Comparison of ENCODE assay signal across 30 mouse cellular contexts in the genomic region with DNA sequence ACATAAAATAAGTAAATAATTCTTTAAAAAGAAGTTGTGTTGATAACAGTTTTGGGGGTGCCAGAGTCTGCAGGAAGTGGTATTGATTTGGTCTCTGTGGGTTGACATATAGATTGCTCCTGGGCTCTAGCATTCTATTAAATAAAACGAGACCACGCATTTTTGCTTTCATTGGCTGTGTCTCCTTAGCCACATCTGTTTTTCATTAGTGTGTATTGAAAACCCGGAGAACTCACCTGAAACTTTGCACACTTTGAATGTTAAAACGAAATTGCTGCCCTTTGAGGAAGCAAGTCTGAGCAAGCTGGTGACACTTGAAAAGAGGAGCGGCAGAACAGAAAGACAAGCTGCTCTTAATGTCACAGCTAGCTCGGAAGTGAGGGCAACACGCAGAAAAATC. TPM values are rescaled to one million over a fixed set of nuclear protein-coding genes. Genes with fewer than 3 reads are reported as not detected.
DNase-seq lines count a peak whose midpoint lies in the region; ATAC-seq lines count a peak whose summit lies in the region.
"Had no signal": no experiment of that assay in that cellular context is flagged by ENCODE, and none has a peak within 500 bp of the region (broad histone marks: within the 10 kb centered on the region; RNA-seq: fewer than 3 reads in every experiment).

No protein-coding gene starts in this region.

- H3K36me3 ChIP-seq in embryonic facial prominence, embryonic 12.5 days, result no peaks in the 10 kb centered on the region
- H3K36me3 ChIP-seq in limb, embryonic 11.5 days (ENCODE audit: control insufficient read depth, insufficient read depth, low read length), result no peaks in the 10 kb centered on the region
- no peaks in the 10 kb centered on the region for H3K36me3 ChIP-seq in neural tube, embryonic 15.5 days
- H3K36me3 ChIP-seq: forebrain, embryonic 10.5 days; forebrain, embryonic 15.5 days; hindbrain, embryonic 12.5 days; liver, embryonic 13.5 days; midbrain, embryonic 15.5 days had no signal

- H3K27me3 ChIP-seq in embryonic facial prominence, embryonic 12.5 days, result no peaks in the 10 kb centered on the region
- no peaks in the 10 kb centered on the region for H3K27me3 ChIP-seq in limb, embryonic 11.5 days (ENCODE audit: control insufficient read depth, insufficient read depth, low read length)
- 0 out of 2 replicates have a peak, but pooled peaks cover 4% of the 10 kb centered on the region for H3K27me3 ChIP-seq in neural tube, embryonic 15.5 days (replicated peaks)
- H3K27me3 ChIP-seq: forebrain, embryonic 15.5 days; hindbrain, embryonic 12.5 days; midbrain, embryonic 15.5 days had no signal

- ATAC-seq in embryonic facial prominence, embryonic 12.5 days (ENCODE audit: insufficient number of reproducible peaks, insufficient read depth, low FRiP score, low TSS enrichment), result no peak
- no peak for ATAC-seq in limb, embryonic 11.5 days (ENCODE audit: insufficient number of reproducible peaks, low FRiP score, low TSS enrichment, low read depth)
- no peak for ATAC-seq in neural tube, embryonic 15.5 days (ENCODE audit: low FRiP score)
- ATAC-seq: activated CD4-positive, CD25-positive, alpha-beta regulatory T cell, adult 4 months; forebrain, embryonic 15.5 days; hindbrain, postnatal 0 days; intestine, embryonic 16.5 days; lung, postnatal 0 days; midbrain, embryonic 15.5 days had no signal

- H3K9ac ChIP-seq in embryonic facial prominence, embryonic 12.5 days, result no peak overlapping the region
- no peak overlapping the region for H3K9ac ChIP-seq in limb, embryonic 11.5 days (ENCODE audit: low read length)
- no peak overlapping the region for H3K9ac ChIP-seq in neural tube, embryonic 15.5 days (replicated peaks)
- H3K9ac ChIP-seq: forebrain, embryonic 15.5 days; hindbrain, embryonic 12.5 days; liver, embryonic 13.5 days; midbrain, embryonic 15.5 days had no signal

- no peak overlapping the region for H3K4me3 ChIP-seq in embryonic facial prominence, embryonic 12.5 days
- no peak overlapping the region for H3K4me3 ChIP-seq in limb, embryonic 11.5 days (ENCODE audit: low read depth, low read length)
- no peak overlapping the region for H3K4me3 ChIP-seq in neural tube, embryonic 15.5 days (replicated peaks)
- H3K4me3 ChIP-seq: forebrain, embryonic 10.5 days; forebrain, embryonic 15.5 days; hindbrain, embryonic 12.5 days; liver, embryonic 13.5 days; midbrain, embryonic 15.5 days had no signal

- 24% methylated on average over 7 of the region's 7 CpGs for WGBS in embryonic facial prominence, embryonic 12.5 days
- WGBS in limb, embryonic 11.5 days, result 7% methylated on average over 7 of the region's 7 CpGs
- 85% methylated on average over 7 of the region's 7 CpGs for WGBS in neural tube, embryonic 15.5 days

- intact Hi-C loops in heart, postnatal 14 days (cut with DNase I), result no loop called here

- H3K27ac ChIP-seq in embryonic facial prominence, embryonic 12.5 days, result peak overlapping the region; percentile 36; the same call in 1 of the 2 replicates
- no peak overlapping the region for H3K27ac ChIP-seq in limb, embryonic 11.5 days (replicated peaks; ENCODE audit: low read depth, low read length)
- no peak overlapping the region for H3K27ac ChIP-seq in neural tube, embryonic 15.5 days (replicated peaks)
- H3K27ac ChIP-seq: forebrain, embryonic 10.5 days; forebrain, embryonic 15.5 days; hindbrain, embryonic 12.5 days; hindbrain, postnatal 0 days; kidney, postnatal 0 days; liver, embryonic 13.5 days; macrophage; midbrain, embryonic 15.5 days had no signal

- H3K9me3 ChIP-seq in embryonic facial prominence, embryonic 12.5 days, result no peaks in the 10 kb centered on the region
- H3K9me3 ChIP-seq in limb, embryonic 11.5 days (ENCODE audit: control insufficient read depth, low read length), result no peaks in the 10 kb centered on the region
- H3K9me3 ChIP-seq in neural tube, embryonic 15.5 days (replicated peaks), result no peaks in the 10 kb centered on the region
- H3K9me3 ChIP-seq: forebrain, embryonic 10.5 days; forebrain, embryonic 15.5 days; hindbrain, embryonic 12.5 days; liver, embryonic 13.5 days; midbrain, embryonic 15.5 days had no signal

- DNase-seq in heart, adult 11 months, result peak; percentile 25
- no peak for DNase-seq in heart, postnatal 14 days
- DNase-seq in limb, embryonic 11.5 days (ENCODE audit: low spot score), result peak; percentile 43
- no peak for DNase-seq in cerebellum, postnatal 10 days
- DNase-seq in thymus, adult 18-20 months, result no peak
- DNase-seq: adrenal gland, adult 8-10 months; cerebellum, adult 2 months; cerebellum, postnatal 25 days; kidney, adult 8-10 months; kidney, postnatal 4 days; left cerebral cortex, postnatal 4 days; liver, embryonic 13.5 days; lung, adult 18-20 months; spleen, adult 18-20 months; thymus, postnatal 36 days had no signal

- peaks cover 17% of the 10 kb centered on the region for H3K4me1 ChIP-seq in embryonic facial prominence, embryonic 12.5 days
- H3K4me1 ChIP-seq in limb, embryonic 11.5 days (ENCODE audit: control insufficient read depth, insufficient read depth, low read length), result peaks cover 13% of the 10 kb centered on the region
- H3K4me1 ChIP-seq in neural tube, embryonic 15.5 days, result no peaks in the 10 kb centered on the region
- H3K4me1 ChIP-seq: forebrain, embryonic 10.5 days; hindbrain, embryonic 12.5 days; midbrain, embryonic 15.5 days had no signal

- no peak overlapping the region for H3K4me2 ChIP-seq in embryonic facial prominence, embryonic 12.5 days (replicated peaks)
- H3K4me2 ChIP-seq in limb, embryonic 11.5 days (ENCODE audit: low read depth, severe bottlenecking), result no peak overlapping the region
- no peak overlapping the region for H3K4me2 ChIP-seq in neural tube, embryonic 15.5 days
- H3K4me2 ChIP-seq: forebrain, embryonic 15.5 days; hindbrain, embryonic 12.5 days; liver, embryonic 13.5 days; midbrain, embryonic 15.5 days had no signal

RNA-seq across cellular contexts. Expression of a gene that starts 32.8 kb away (rescaled TPM):
- total RNA-seq in heart, postnatal 14 days (2021), result 10 to 100 TPM; 60.5 to 70.5 TPM
- 84.2 and 84.4 TPM in 2 replicates for polyA plus RNA-seq in embryonic facial prominence, embryonic 12.5 days (2016; fragmentation: Nextera tagmentation; extraction: Ambion mirVana)
- polyA plus RNA-seq in limb, embryonic 11.5 days (2014; fragmentation: Nextera tagmentation; extraction: Ambion mirVana), result 75.3 and 83.3 TPM in 2 replicates
- polyA plus RNA-seq in neural tube, embryonic 15.5 days (2015; fragmentation: Nextera tagmentation; extraction: Ambion mirVana), result 136 and 139 TPM in 2 replicates

RNA-seq across cellular contexts. Expression of a gene that starts 43.7 kb away (rescaled TPM):
- not detected for total RNA-seq in heart, postnatal 14 days (2021)
- polyA plus RNA-seq in embryonic facial prominence, embryonic 12.5 days (2016; fragmentation: Nextera tagmentation; extraction: Ambion mirVana), result not detected in 2 replicates
- not detected in 2 replicates for polyA plus RNA-seq in limb, embryonic 11.5 days (2014; fragmentation: Nextera tagmentation; extraction: Ambion mirVana)
- not detected in 2 replicates for polyA plus RNA-seq in neural tube, embryonic 15.5 days (2015; fragmentation: Nextera tagmentation; extraction: Ambion mirVana)
- total RNA-seq: layer of hippocampus, adult 8-10 months; megakaryocyte-erythroid progenitor cell, adult 5-6 weeks; neutrophil, adult 5-6 weeks had no signal
- polyA plus RNA-seq: cerebellum, adult 2 months; forebrain, embryonic 10.5 days; forebrain, embryonic 15.5 days; hindbrain, embryonic 12.5 days; intestine, embryonic 16.5 days; liver, embryonic 13.5 days had no signal

Comparison
In these comparisons a context has a peak if more than half of its experiments do, and no peak if none do; other contexts are left out.
1. DNase-seq: peak in heart, adult 11 months (single experiment) and limb, embryonic 11.5 days (single experiment); none in heart, postnatal 14 days (0 of 2), cerebellum, postnatal 10 days (0 of 2) and thymus, adult 18-20 months (0 of 2).